Mouse (Mus musculus) mature B cell (primary cell): Measurements from ENCODE around the gene Kat7.

Experiments
- in situ Hi-C: fragments of 300-500 bp; cut with MboI; formaldehyde crosslinking; loops from 2 replicates; pipeline ENCODE4 v1.14.3; 2019

The Kat7 gene

DNA sequence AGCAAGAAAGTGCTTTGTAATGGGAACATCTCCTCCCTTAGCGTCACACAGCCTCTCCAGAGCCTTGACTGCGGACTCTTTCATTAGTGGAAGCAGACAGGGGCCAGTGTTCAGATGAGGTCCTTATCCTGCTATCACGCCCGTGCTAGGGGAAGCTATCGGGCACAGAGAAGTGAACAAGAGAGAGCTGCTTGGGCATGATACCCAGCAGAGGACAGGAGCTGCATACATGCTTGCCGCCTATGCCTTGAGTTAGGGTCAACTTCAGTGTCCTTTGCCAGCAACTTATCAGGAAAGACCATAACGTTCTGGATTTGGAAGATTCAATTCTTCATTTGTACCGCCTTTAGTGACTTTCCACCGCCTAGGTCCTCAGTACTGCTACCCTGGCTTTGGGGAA is 23.8 kb upstream of the Kat7 start:
- in situ Hi-C loops: no loop called here

DNA sequence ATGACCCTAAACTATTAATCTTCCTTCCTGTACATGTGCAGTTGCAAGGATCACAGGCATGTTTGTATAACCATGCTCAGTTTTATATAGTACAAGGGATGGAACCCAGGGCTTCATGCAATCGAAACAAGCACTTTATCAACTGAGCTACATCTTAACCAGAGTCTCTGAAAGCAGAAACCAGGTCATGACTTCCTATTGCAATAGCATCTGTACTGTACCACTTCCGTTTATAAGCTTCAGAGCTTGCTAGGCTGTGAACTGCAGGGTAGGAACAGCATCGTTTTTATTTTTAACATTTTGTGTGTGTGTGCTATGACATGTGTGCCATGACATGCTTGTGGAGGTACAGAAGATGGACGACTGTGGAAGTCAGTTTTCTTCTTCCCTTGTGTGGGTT is 23.2 kb upstream of the Kat7 start:
- in situ Hi-C loops: no loop called here

GRCm38 (mm10) chr11:95330662-95331061 is 20.6 kb upstream of the Kat7 start:
- in situ Hi-C loops: no loop called here

- in situ Hi-C loops: no loop called here
These were observed 18.6 kb upstream of the Kat7 start for GRCm38 (mm10) chr11:95328629-95329028.

GRCm38 (mm10) chr11:95326243-95326642 is 16.2 kb upstream of the Kat7 start:
- in situ Hi-C loops: no loop called here

DNA sequence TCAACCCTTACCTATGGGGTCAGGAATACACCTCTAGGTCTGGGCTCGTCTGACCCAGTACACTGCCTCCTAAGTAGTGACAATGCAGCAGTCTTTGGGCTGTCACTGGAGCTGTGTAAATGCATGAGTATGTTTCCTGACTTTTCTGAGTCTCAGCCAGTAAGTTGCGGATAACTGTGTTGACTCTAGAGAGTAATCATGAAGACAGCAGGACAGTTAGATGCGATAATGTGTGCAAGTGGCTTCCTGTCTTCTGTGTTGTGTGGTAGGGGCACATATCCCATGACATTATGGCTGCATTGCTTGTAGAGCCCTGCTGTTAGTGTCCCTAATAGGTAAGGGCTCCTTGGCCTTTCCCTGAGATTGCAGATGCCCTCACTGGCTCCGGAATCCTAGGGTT is 15.8 kb upstream of the Kat7 start:
- in situ Hi-C loops: no loop called here

- in situ Hi-C loops: no loop called here
These were observed 14.1 kb upstream of the Kat7 start for GRCm38 (mm10) chr11:95324181-95324580.

GRCm38 (mm10) chr11:95320010-95320409 is 10.0 kb upstream of the Kat7 start:
- in situ Hi-C loops: no loop called here

GRCm38 (mm10) chr11:95319506-95319905 is 9.5 kb upstream of the Kat7 start:
- in situ Hi-C loops: no loop called here

GRCm38 (mm10) chr11:95318116-95318515 is 8.1 kb upstream of the Kat7 start:
- in situ Hi-C loops: no loop called here

- in situ Hi-C loops: no loop called here
These were observed 5.3 kb upstream of the Kat7 start for GRCm38 (mm10) chr11:95315215-95315955.

GRCm38 (mm10) chr11:95311425-95311807 is 1.4 kb upstream of the Kat7 start:
- in situ Hi-C loops: no loop called here

DNA sequence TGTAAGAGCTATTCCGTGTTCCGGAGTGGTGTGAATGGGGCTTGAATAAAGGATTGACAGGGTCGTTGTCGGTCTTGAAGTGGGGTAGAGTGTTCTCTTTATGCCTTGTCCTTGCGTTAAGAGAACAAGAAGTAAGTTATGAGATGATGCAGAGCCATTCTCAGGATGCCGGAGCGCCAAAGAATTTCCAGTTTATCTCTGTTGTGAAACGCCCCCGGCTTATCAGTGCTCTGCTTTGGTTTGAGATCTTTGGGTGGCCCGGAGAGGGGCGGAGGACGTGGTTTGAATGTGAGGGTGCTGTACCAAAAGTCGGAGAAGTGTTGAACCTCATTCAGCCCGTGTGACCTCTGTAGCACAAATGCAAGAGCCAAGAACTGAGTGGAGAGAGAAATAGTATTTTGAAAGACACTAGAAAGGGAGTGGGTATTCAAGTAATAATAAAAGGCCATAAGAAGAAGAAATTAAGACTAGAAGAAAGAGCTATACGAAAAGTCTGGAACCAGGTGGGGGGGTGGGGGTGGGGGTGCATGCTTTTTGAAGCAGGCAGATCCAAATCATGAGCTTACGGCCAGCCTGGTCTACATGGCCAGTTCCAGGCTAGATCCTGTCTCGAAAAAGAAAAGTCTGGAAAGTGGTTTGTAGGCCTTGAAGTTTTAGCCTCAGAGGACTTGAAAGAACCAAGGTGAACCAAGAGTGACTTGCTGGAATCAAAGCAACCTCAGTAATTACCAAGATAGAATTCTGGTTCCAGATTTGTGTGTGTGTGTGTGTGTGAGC is 790 bp upstream of the Kat7 start:
- in situ Hi-C loops: no loop called here

DNA sequence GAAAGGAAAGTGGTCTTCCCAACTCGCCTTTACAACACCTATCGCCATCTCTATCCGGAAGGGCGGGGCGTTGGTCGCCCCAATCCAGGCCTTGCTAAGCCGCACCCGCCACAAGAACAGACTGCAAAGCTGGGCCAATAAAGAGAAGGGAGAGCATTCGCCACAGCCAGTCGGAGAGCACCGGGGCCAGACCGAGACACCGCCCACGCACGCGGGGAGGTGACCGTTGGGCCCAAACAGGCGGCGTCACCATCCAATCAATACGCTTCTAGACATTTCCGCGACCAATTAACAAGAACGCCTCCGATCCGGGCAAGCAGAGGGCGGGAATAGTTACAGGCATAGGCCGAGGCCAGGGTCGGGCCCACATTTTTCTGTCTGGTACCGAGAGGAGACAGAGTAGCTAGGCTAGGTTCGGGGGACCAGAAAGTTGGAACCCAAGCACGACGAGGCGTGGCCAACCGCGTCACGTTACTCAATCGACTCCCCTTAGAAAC is 488 bp downstream of the Kat7 start:
- in situ Hi-C loops: no loop called here

GRCm38 (mm10) chr11:95307526-95307925 is 2.5 kb downstream of the Kat7 start:
- in situ Hi-C loops: no loop called here

GRCm38 (mm10) chr11:95305600-95305999 is 4.4 kb downstream of the Kat7 start:
- in situ Hi-C loops: no loop called here

GRCm38 (mm10) chr11:95301772-95302171 is 8.3 kb downstream of the Kat7 start:
- in situ Hi-C loops: no loop called here

GRCm38 (mm10) chr11:95299886-95300285 is 10.2 kb downstream of the Kat7 start:
- in situ Hi-C loops: loop anchor here (5.0 kb wide), 1 partner anchor 38 kb away; the partner anchor contains the start of gene Tac4

GRCm38 (mm10) chr11:95298146-95298545 is 11.9 kb downstream of the Kat7 start:
- in situ Hi-C loops: loop anchor here (5.0 kb wide), 1 partner anchor 36 kb away; the partner anchor contains the start of gene Tac4

GRCm38 (mm10) chr11:95295736-95296135 is 14.3 kb downstream of the Kat7 start:
- in situ Hi-C loops: loop anchor here (5.0 kb wide), 1 partner anchor 33 kb away; the partner anchor contains the start of gene Tac4

- in situ Hi-C loops: no loop called here
These were observed 16.9 kb downstream of the Kat7 start for GRCm38 (mm10) chr11:95293017-95293624.

DNA sequence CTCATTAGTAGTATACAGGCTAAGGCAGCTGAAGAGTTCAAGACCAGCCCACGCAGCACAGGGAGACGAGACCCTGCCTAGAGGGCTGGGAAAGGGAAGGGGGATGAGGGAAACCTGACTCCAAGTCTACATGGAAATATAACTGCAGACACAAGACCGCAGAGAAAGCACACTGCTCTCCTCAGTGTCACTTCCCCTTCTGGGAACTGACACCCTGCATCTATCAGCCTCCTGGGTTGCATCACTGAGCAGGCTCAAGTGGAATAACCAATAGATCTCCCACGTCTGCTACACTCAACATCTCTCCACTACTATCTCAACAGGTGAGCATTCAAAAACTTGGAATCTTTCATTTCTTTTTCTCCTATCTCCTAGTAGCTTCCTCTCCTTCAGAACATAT is 18.0 kb downstream of the Kat7 start:
- in situ Hi-C loops: no loop called here

GRCm38 (mm10) chr11:95282331-95282730 is 27.7 kb downstream of the Kat7 start:
- in situ Hi-C loops: no loop called here
